ENCODE assay signal across 11 mouse cellular contexts in the genomic region with DNA sequence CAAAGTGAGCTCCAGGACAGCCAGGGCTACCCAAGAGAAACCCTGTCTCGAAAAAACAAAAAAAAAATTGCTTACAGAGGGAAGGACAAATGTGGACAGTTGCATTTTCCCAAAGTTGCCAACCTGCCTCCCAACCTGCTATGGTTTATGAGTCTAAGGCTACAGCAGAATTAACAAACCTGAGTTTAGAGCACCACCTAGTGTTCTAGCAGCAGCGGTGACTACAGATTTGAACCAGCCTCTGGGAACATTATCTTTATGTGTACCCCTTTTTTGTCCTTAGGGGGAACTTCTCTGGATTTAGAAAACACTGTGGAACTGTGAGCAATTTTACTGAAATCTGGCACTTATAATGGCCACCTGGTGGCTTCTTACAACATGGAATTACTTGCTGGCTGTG. TPM values are rescaled to one million over a fixed set of nuclear protein-coding genes. Genes with fewer than 3 reads are reported as not detected.
DNase-seq lines count a peak whose midpoint lies in the region; ATAC-seq and TF ChIP-seq lines count a peak whose summit lies in the region.
"Had no signal": no experiment of that assay in that cellular context is flagged by ENCODE, and none has a peak within 500 bp of the region (broad histone marks: within the 10 kb centered on the region; RNA-seq: fewer than 3 reads in every experiment).

No protein-coding gene starts in this region.

- peak; percentile 55 for TF ChIP-seq CTCF in hindbrain, postnatal 0 days (IDR thresholded peaks at IDR 0.05; ENCODE audit: low read depth)
- peak; percentile 64 for TF ChIP-seq CTCF in stomach, postnatal 0 days (IDR thresholded peaks at IDR 0.05; ENCODE audit: low read depth)

- H3K27ac ChIP-seq in hindbrain, postnatal 0 days, result no peak overlapping the region
- H3K27ac ChIP-seq in hindbrain, embryonic 10.5 days, result no peak overlapping the region
- H3K27ac ChIP-seq in midbrain, embryonic 14.5 days (replicated peaks; ENCODE audit: low read depth, low read length), result no peak overlapping the region
- H3K27ac ChIP-seq in midbrain, embryonic 11.5 days (ENCODE audit: low read depth, low read length), result no peak overlapping the region
- H3K27ac ChIP-seq in stomach, postnatal 0 days (replicated peaks), result no peak overlapping the region
- H3K27ac ChIP-seq: embryonic facial prominence, embryonic 12.5 days had no signal

- no peak overlapping the region for H3K4me3 ChIP-seq in hindbrain, postnatal 0 days (ENCODE audit: low read length)
- H3K4me3 ChIP-seq in hindbrain, embryonic 10.5 days, result no peak overlapping the region
- H3K4me3 ChIP-seq in midbrain, embryonic 14.5 days (replicated peaks; ENCODE audit: low read depth, low read length), result no peak overlapping the region
- H3K4me3 ChIP-seq in midbrain, embryonic 11.5 days (ENCODE audit: low read depth, low read length), result no peak overlapping the region
- no peak overlapping the region for H3K4me3 ChIP-seq in stomach, postnatal 0 days (ENCODE audit: low read depth, low read length)
- H3K4me3 ChIP-seq: embryonic facial prominence, embryonic 12.5 days had no signal

- H3K36me3 ChIP-seq in hindbrain, postnatal 0 days (ENCODE audit: insufficient read depth, low read length), result no peaks in the 10 kb centered on the region
- no peaks in the 10 kb centered on the region for H3K36me3 ChIP-seq in hindbrain, embryonic 10.5 days
- no peaks in the 10 kb centered on the region for H3K36me3 ChIP-seq in midbrain, embryonic 14.5 days (ENCODE audit: control insufficient read depth, insufficient read depth, low read length)
- no peaks in the 10 kb centered on the region for H3K36me3 ChIP-seq in midbrain, embryonic 11.5 days (ENCODE audit: control insufficient read depth, insufficient read depth, low read length)
- H3K36me3 ChIP-seq in stomach, postnatal 0 days (ENCODE audit: control insufficient read depth, insufficient read depth, low read length), result no peaks in the 10 kb centered on the region
- H3K36me3 ChIP-seq: embryonic facial prominence, embryonic 12.5 days had no signal

- no peak for ATAC-seq in hindbrain, postnatal 0 days
- no peak for ATAC-seq in midbrain, embryonic 14.5 days (ENCODE audit: low FRiP score, low TSS enrichment)
- ATAC-seq in midbrain, embryonic 11.5 days (ENCODE audit: low FRiP score), result no peak
- no peak for ATAC-seq in stomach, postnatal 0 days (ENCODE audit: low FRiP score, low TSS enrichment)

- H3K4me2 ChIP-seq in hindbrain, postnatal 0 days (ENCODE audit: low read depth, low read length), result no peak overlapping the region
- no peak overlapping the region for H3K4me2 ChIP-seq in midbrain, embryonic 14.5 days (ENCODE audit: low read length)
- no peak overlapping the region for H3K4me2 ChIP-seq in midbrain, embryonic 11.5 days
- H3K4me2 ChIP-seq in stomach, postnatal 0 days (replicated peaks; ENCODE audit: low read depth), result no peak overlapping the region
- H3K4me2 ChIP-seq: embryonic facial prominence, embryonic 12.5 days had no signal

- no peaks in the 10 kb centered on the region for H3K4me1 ChIP-seq in hindbrain, postnatal 0 days (ENCODE audit: insufficient read depth, low read length)
- H3K4me1 ChIP-seq in hindbrain, embryonic 10.5 days (replicated peaks), result no peaks in the 10 kb centered on the region
- no peaks in the 10 kb centered on the region for H3K4me1 ChIP-seq in midbrain, embryonic 14.5 days (ENCODE audit: control insufficient read depth, insufficient read depth, low read length)
- H3K4me1 ChIP-seq in midbrain, embryonic 11.5 days (ENCODE audit: control insufficient read depth, insufficient read depth, low read length), result no peaks in the 10 kb centered on the region
- no peaks in the 10 kb centered on the region for H3K4me1 ChIP-seq in stomach, postnatal 0 days (replicated peaks; ENCODE audit: control insufficient read depth, insufficient read depth)
- H3K4me1 ChIP-seq: embryonic facial prominence, embryonic 12.5 days had no signal

- no peaks in the 10 kb centered on the region for H3K9me3 ChIP-seq in hindbrain, postnatal 0 days (ENCODE audit: low read length)
- no peaks in the 10 kb centered on the region for H3K9me3 ChIP-seq in hindbrain, embryonic 10.5 days
- H3K9me3 ChIP-seq in midbrain, embryonic 14.5 days (ENCODE audit: control insufficient read depth, low read length), result no peaks in the 10 kb centered on the region
- no peaks in the 10 kb centered on the region for H3K9me3 ChIP-seq in midbrain, embryonic 11.5 days (ENCODE audit: control insufficient read depth, low read length)
- no peaks in the 10 kb centered on the region for H3K9me3 ChIP-seq in stomach, postnatal 0 days (ENCODE audit: control insufficient read depth, low read length)
- H3K9me3 ChIP-seq: embryonic facial prominence, embryonic 12.5 days had no signal

- 12% methylated on average over 2 of the region's 2 CpGs for WGBS in hindbrain, postnatal 0 days
- 9% methylated on average over 2 of the region's 2 CpGs for WGBS in hindbrain, embryonic 10.5 days
- 5% methylated on average over 2 of the region's 2 CpGs for WGBS in midbrain, embryonic 14.5 days
- 2% methylated on average over 2 of the region's 2 CpGs for WGBS in midbrain, embryonic 11.5 days
- 6% methylated on average over 2 of the region's 2 CpGs for WGBS in stomach, postnatal 0 days

- H3K9ac ChIP-seq in hindbrain, postnatal 0 days (replicated peaks; ENCODE audit: low read length), result no peak overlapping the region
- H3K9ac ChIP-seq in midbrain, embryonic 14.5 days (replicated peaks; ENCODE audit: low read length), result no peak overlapping the region
- H3K9ac ChIP-seq in midbrain, embryonic 11.5 days (ENCODE audit: low read length), result no peak overlapping the region
- no peak overlapping the region for H3K9ac ChIP-seq in stomach, postnatal 0 days (ENCODE audit: low read length)
- H3K9ac ChIP-seq: embryonic facial prominence, embryonic 12.5 days had no signal

- TF ChIP-seq EP300 in stomach, postnatal 0 days (optimal IDR thresholded peaks at IDR 0.05), result no peak

- peak; percentile 44 for DNase-seq in hindbrain, postnatal 0 days (ENCODE audit: low spot score)
- no peak for DNase-seq in hindbrain, embryonic 10.5 days (ENCODE audit: low spot score)
- peak; percentile 36 for DNase-seq in midbrain, embryonic 14.5 days
- DNase-seq in midbrain, embryonic 11.5 days (ENCODE audit: low spot score, missing footprints), result no peak
- peak; percentile 47 for DNase-seq in brain, adult 2 months (ENCODE audit: low read depth, low spot score)
- no peak for DNase-seq in stomach, postnatal 0 days (ENCODE audit: low spot score)
- DNase-seq in ovary, adult 18-20 months (ENCODE audit: low spot score), result no peak
- DNase-seq: gastrocnemius, postnatal 14 days; kidney, postnatal 36 days; thymus, adult 18-20 months had no signal

- H3K27me3 ChIP-seq in hindbrain, postnatal 0 days (ENCODE audit: insufficient read depth, low read length), result no peaks in the 10 kb centered on the region
- H3K27me3 ChIP-seq in hindbrain, embryonic 10.5 days (ENCODE audit: insufficient read depth, poor library complexity, severe bottlenecking), result no peaks in the 10 kb centered on the region
- no peaks in the 10 kb centered on the region for H3K27me3 ChIP-seq in midbrain, embryonic 14.5 days (ENCODE audit: control insufficient read depth, insufficient read depth, low read length)
- no peaks in the 10 kb centered on the region for H3K27me3 ChIP-seq in midbrain, embryonic 11.5 days (ENCODE audit: control insufficient read depth, insufficient read depth, low read length)
- H3K27me3 ChIP-seq in stomach, postnatal 0 days (ENCODE audit: control insufficient read depth, insufficient read depth, low read length), result no peaks in the 10 kb centered on the region
- H3K27me3 ChIP-seq: embryonic facial prominence, embryonic 12.5 days had no signal

RNA-seq across cellular contexts. Expression of a gene that starts 16.8 kb away (rescaled TPM):
- total RNA-seq in hindbrain, postnatal 0 days (2014; rRNA removed), result 20.0 and 20.7 TPM in 2 replicates
- 12.5 and 13.4 TPM in 2 replicates for polyA plus RNA-seq in hindbrain, postnatal 0 days (2015; fragmentation: Nextera tagmentation; extraction: Ambion mirVana)
- 16.2 and 19.8 TPM in 2 replicates for polyA plus RNA-seq in hindbrain, embryonic 10.5 days (2016; fragmentation: Nextera tagmentation; extraction: Ambion mirVana)
- 15.8 and 20.6 TPM in 2 replicates for polyA plus RNA-seq in midbrain, embryonic 14.5 days (2014; fragmentation: Nextera tagmentation; extraction: Ambion mirVana)
- polyA plus RNA-seq in midbrain, embryonic 11.5 days (2014; fragmentation: Nextera tagmentation; extraction: Ambion mirVana), result 20.5 and 25.7 TPM in 2 replicates
- 3.5 and 3.6 TPM in 2 replicates for polyA plus RNA-seq in stomach, postnatal 0 days (2015; fragmentation: Nextera tagmentation; extraction: Ambion mirVana)

Comparison
In these comparisons a context has a peak if more than half of its experiments do, and no peak if none do; other contexts are left out.
1. DNase-seq: peak in hindbrain, postnatal 0 days (single experiment), midbrain, embryonic 14.5 days (single experiment) and brain, adult 2 months (single experiment); none in hindbrain, embryonic 10.5 days (single experiment), midbrain, embryonic 11.5 days (single experiment), stomach, postnatal 0 days (single experiment) and ovary, adult 18-20 months (single experiment).